Mouse (Mus musculus) kidney, postnatal 25 days (tissue): ENCODE results near the gene Olfr1205.

ENCODE experiments used
- DNase-seq, 2 experiments: peaks; one replicate each; pipeline ENCODE4 v3.0.0; 2021; ENCODE audit warnings: mixed read lengths in 2 of 2

The Olfr1205 gene

DNA sequence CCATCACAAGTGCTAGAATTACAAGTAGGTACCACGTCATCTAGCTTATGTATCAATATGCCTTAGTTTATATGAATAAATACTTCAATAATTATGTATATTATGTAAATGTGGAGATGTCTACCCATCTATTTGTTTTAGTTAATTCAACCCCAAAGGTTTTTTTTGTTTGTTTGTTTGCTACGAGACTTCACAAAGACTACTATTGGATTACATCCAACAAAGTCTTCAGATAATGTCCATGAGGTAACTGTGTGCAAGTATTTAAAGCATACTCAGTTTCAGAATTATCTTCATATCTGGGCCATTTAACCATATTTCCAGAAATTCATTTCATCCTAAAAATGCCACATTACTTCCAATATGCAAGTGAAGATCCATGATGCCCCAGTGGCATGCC is at the start of gene Olfr1205:
Gene Olfr1205 (plus strand): TSS at position 301 of the 400 bp plus-strand sequence.
- no peak for DNase-seq

DNA sequence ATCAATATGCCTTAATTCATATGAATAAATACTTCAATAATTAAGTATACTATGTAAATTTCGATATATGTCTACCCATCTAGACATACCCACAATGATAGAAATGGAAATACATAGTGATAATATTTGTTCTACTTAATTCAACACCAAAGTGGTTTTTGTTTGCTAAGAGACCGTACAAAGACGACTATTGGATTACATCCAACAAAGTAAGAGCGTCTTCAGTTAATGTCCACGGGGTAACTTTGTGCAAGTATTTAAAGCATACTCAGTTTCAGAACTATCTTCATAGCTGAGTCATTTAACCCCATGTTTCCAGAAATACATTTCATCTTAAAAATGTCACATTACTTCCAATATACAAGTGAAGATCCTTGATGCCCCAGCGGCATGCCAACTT is 36.8 kb upstream of the Olfr1205 start, which contains the start of gene Olfr1201:
Gene Olfr1201 (plus strand): TSS at position 301 of the 400 bp plus-strand sequence.
- DNase-seq = no peak

GRCm38 (mm10) chr2:88814196-88814595 is 15.3 kb upstream of the Olfr1205 start, which contains the start of gene Olfr1202:
TSS of gene Olfr1202 (plus strand) at chr2:88814496.
- no peak for DNase-seq

DNA sequence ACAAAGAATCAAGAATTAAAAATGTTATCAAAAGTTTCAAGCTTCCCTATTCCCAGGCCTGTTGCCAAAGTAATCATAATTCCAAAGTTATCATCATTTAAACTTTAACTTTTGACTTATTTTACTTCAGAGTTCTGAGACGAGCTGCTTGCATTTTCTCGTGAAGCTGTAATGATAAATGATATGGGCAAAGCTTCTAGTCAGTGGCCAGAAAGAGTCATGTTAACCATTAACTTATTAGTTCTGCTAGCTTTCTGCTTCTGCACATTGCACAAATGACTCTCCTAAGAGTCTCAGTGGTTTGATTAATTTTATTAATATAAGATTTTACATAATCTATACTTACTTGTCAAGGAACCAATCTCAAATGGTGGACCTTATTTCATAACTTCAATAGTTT is 8.9 kb downstream of the Olfr1205 start:
- DNase-seq = no peak

DNA sequence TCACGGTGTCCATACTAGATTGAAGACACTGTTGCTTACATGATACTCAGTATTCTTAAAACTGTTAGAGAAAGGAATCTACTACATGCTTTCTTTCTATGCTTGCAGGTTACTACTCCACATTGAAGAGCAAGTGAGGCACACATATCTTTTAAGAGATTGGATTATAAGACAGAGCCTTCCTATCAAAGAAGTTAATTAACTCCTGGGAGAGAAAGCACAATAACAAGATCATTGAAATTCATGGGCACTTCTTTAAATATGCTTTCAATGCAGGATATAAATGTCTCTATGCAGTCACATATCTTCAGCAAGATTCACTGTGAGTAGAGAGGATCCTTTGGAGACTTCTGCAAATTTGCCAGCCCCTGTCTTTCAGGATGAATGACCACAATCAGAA is 19.5 kb downstream of the Olfr1205 start, which contains the start of gene Olfr1204:
Gene Olfr1204 (plus strand): TSS at position 301 of the 400 bp plus-strand sequence.
- no peak for DNase-seq

GRCm38 (mm10) chr2:88862931-88863330 is 33.4 kb downstream of the Olfr1205 start, which contains the start of gene Olfr1206:
TSS of gene Olfr1206 (plus strand) at chr2:88863231.
- DNase-seq = no peak
